Mouse (Mus musculus) adrenal gland, postnatal 4 days (tissue): ENCODE data around the gene Ikzf3. TPM values are rescaled to one million over a fixed set of nuclear protein-coding genes. Genes with fewer than 3 reads are reported as not detected.

Source experiments
- total RNA-seq, 2 experiments: library from RNA; stranded (reverse); gene quantifications; 2 replicates each; pipeline ENCODE4 v1.2.3; 2021

Ikzf3 gene
- total RNA-seq, 2 experiments from 2014 or later, result 0.36 to 1.4 TPM

Other genes starting within 250 kb of the Ikzf3 start
- gene Neurod2, start 216.4 kb downstream of the Ikzf3 start, total RNA-seq, result under 1 TPM in 1 of 2 experiments, not detected in 1; 0.34 TPM
- gene Ppp1r1b, start 197.6 kb downstream of the Ikzf3 start, total RNA-seq, result 1 to 10 TPM; 1.3 to 1.9 TPM
- gene Stard3, start 187.7 kb downstream of the Ikzf3 start, total RNA-seq, result 10 to 100 TPM; 30.3 to 30.9 TPM
- gene Tcap, start 162.2 kb downstream of the Ikzf3 start, total RNA-seq, result 10 to 100 TPM in 1 of 2 experiments, 1 to 10 TPM in 1; 8.6 to 16.7 TPM
- gene Pnmt, start 159.6 kb downstream of the Ikzf3 start, total RNA-seq, result 100 to 1,000 TPM; 686 to 903 TPM
- gene Pgap3, start 145.5 kb downstream of the Ikzf3 start, total RNA-seq, result 10 to 100 TPM in 1 of 2 experiments, 1 to 10 TPM in 1; 9.7 to 11.0 TPM
- 10 to 100 TPM; 10.8 to 19.4 TPM for gene Erbb2, start 133.6 kb downstream of the Ikzf3 start, total RNA-seq
- 10 to 100 TPM; 53.5 to 55.3 TPM for gene Mien1, start 107.0 kb downstream of the Ikzf3 start, total RNA-seq
- 10 to 100 TPM in 1 of 2 experiments, 1 to 10 TPM in 1; 5.9 to 10.3 TPM for gene Grb7, start 99.6 kb downstream of the Ikzf3 start, total RNA-seq
- under 1 TPM in 1 of 2 experiments, not detected in 1; 0.45 TPM for gene Zpbp2, start 5.1 kb upstream of the Ikzf3 start, total RNA-seq
- gene Ormdl3, start 41.3 kb upstream of the Ikzf3 start, total RNA-seq, result 10 to 100 TPM; 74.7 to 84.1 TPM
- not detected for gene Lrrc3c, start 52.3 kb upstream of the Ikzf3 start, total RNA-seq
- 10 to 100 TPM; 23.3 to 26.6 TPM for gene Gm12355, start 79.6 kb upstream of the Ikzf3 start, total RNA-seq
- 10 to 100 TPM; 12.0 to 14.5 TPM for gene Gsdma3, start 80.3 kb upstream of the Ikzf3 start, total RNA-seq
- under 1 TPM; 0.25 to 0.48 TPM for gene Gsdma2, start 100.7 kb upstream of the Ikzf3 start, total RNA-seq
- not detected for gene Gsdma, start 118.3 kb upstream of the Ikzf3 start, total RNA-seq
- gene Psmd3, start 136.5 kb upstream of the Ikzf3 start, total RNA-seq, result 100 to 1,000 TPM; 137 to 147 TPM
- gene Csf3, start 155.2 kb upstream of the Ikzf3 start, total RNA-seq, result not detected
- gene Med24, start 183.4 kb upstream of the Ikzf3 start, total RNA-seq, result 10 to 100 TPM; 75.7 to 84.8 TPM
- gene Thra, start 194.6 kb upstream of the Ikzf3 start, total RNA-seq, result 100 to 1,000 TPM; 181 to 195 TPM
- gene Nr1d1, start 229.3 kb upstream of the Ikzf3 start, total RNA-seq, result 100 to 1,000 TPM; 104 to 115 TPM
- 100 to 1,000 TPM; 119 to 121 TPM for gene Msl1, start 249.5 kb upstream of the Ikzf3 start, total RNA-seq